Mouse (Mus musculus) monocyte, adult 2 months (primary cell): Measurements from ENCODE around the gene Trib2.

ENCODE experiments used
- DNase-seq, 2 experiments: peaks; one replicate each; pipeline ENCODE4 v3.0.0; 2022; ENCODE audit warnings: low spot score in 2 of 2, low read depth in 1 of 2

The Trib2 gene

GRCm38 (mm10) chr12:15814249-15815081 is 2.3 kb downstream of the Trib2 start:
- no peak for DNase-seq

DNA sequence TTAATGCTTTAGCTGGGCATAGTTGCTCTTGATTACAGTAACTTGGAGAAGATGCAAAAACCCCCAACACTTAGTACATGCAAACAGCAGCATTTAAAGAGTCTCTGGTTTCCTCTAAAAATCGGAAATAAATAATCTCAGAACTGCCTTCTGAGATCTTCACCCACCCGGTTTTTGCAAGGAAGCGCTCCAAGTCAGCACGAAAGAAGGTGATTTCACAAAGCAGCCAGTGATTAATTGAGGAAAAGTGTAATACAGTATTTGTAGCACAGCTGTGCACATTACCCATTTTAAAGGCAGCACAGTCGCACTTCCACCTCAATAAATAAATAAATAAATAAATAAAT is 2.9 kb downstream of the Trib2 start:
- no peak for DNase-seq

DNA sequence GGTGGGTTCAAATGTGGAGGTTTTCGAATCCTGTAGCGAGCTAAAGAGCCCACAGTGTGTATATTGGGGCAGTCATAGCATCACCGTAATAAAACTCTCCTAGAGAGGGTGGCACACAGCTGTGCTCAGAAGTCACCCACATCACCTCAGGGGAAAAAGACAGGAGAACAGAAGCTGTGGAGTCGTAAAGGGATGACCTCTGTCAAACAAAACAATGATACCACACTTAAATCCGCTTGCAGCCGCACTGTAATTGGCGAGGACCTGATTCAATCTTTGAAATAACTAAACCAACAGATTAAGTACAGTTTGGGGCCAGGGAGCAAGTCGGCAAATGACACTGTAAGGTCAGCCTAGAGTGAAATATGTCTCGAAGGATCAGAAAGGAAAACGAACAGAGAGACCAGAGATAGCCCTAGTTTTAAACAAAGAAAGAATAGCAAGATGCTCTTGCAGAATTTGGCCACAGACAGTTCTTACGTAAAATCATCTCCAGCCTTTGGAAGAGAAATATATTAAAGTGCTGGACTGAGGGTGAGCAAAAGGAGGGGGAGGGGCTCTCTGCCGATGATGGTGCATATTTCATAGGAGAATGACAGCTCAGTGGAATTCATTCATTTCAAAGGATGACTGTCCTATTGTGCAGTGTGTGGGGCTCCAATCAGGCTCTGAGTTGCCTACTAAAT is 3.4 kb downstream of the Trib2 start:
- no peak for DNase-seq

- DNase-seq, result no peak
Measured at GRCm38 (mm10) chr12:15812139-15812962, 4.4 kb downstream of the Trib2 start.

DNA sequence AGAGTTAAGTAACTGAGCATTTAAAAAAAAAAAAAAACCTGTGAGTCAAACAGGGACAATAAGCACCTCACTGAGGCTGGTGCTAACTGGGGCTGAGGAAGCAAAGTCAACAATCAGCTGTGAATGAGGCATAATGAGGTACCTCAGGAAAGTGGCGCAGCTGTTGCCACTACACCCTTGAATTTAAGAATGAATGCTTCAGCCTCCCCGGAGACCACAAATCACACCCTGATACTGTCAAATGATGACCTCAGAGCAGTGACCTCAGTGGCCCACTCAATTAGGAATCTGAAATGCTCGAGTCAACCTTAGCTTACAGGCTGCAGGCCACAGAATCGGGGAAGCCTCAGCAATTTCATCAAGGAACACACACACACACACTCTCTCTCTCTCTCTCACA is 5.0 kb downstream of the Trib2 start:
- DNase-seq, result no peak

- DNase-seq, result no peak
Measured at GRCm38 (mm10) chr12:15810926-15811325, 5.8 kb downstream of the Trib2 start.

- DNase-seq, result no peak
Measured at GRCm38 (mm10) chr12:15809657-15810056, 7.1 kb downstream of the Trib2 start.

- no peak for DNase-seq
Measured at GRCm38 (mm10) chr12:15809249-15809648, 7.5 kb downstream of the Trib2 start.

DNA sequence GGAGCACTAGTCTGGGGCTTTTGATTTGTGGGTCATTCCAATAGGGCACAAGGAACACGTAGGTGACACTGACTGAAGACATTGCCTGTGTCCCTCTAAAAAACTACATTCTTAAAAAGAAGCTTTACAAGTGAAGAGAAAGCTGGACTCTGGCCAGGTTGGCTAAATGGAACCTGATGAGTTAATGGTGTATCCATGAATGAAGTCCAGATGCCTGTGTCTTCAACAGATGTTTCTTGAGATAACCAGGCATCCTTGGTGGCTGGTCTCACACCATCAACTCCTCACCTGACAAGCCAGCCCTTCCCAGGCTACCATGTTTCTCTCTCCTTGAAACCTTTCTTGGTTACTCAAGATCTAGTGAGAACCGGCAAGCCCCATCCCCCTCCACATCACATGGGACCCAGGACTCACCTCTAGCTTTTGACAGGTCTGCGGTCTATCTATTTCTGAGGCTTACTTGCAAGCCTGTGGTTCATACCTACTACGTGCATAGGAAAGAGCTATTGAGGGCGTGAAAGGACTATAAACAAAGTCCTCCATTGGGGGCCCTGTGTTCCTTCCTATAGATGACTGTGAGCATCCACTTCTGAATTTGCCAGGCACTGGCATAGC is 8.4 kb downstream of the Trib2 start:
- no peak for DNase-seq

- no peak for DNase-seq
Measured at GRCm38 (mm10) chr12:15804931-15805331, 11.8 kb downstream of the Trib2 start.

DNA sequence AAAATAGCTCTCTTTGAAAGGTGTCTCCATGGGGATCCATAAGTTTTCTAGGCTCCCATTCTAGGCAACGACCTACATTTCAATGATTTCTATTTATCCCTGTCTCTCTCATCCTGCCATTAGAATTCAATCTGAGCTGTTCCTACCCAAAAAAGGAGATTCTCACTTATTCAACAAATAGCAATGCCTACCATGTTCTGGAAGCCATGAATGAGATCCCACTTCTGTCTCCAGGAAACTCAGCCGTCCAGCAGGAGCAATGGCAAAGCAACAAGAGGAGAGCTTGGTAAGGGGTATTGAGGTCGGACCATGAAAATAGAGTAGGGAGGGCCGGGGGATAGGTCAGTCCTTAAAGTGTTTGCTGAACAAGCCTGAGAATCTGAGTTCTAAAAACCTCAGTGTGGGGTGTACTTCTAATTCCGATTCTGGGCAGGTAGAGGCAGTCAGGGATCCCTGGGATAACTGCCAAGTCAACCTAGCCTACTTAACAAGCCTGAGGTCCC is 12.7 kb downstream of the Trib2 start:
- DNase-seq, result no peak

- DNase-seq, result no peak
Measured at GRCm38 (mm10) chr12:15801571-15801930, 15.2 kb downstream of the Trib2 start.

DNA sequence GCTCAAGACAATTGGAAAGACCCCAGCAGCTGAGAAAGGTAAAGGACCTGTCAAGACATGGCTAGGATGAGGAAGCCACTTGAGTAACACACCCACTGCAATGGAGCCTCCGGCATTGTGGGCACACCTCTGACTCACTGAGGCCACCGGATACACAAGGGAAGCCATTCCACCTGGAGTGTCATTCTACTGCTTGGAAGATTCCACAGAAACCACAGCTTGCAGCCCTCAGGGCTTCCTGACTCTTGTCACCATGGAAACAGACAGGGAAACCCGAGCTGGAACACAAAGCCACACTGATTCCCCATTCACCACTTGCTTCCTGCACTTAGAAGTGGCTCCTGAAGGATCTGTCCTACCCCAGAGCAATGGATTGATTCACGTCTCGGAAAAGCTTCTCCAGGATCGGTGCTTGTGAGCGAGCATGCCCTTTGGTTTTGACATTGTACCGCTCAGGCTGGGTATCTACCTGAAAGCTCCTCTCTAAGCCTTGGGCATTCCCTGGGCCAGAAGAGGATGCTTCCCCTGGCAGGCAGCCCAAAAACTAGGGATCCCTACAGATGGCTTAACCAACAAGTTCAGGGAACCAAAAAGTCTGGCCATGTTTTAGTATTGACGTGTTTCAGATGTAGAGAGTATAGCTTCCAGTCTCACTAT is 15.7 kb downstream of the Trib2 start:
- no peak for DNase-seq

DNA sequence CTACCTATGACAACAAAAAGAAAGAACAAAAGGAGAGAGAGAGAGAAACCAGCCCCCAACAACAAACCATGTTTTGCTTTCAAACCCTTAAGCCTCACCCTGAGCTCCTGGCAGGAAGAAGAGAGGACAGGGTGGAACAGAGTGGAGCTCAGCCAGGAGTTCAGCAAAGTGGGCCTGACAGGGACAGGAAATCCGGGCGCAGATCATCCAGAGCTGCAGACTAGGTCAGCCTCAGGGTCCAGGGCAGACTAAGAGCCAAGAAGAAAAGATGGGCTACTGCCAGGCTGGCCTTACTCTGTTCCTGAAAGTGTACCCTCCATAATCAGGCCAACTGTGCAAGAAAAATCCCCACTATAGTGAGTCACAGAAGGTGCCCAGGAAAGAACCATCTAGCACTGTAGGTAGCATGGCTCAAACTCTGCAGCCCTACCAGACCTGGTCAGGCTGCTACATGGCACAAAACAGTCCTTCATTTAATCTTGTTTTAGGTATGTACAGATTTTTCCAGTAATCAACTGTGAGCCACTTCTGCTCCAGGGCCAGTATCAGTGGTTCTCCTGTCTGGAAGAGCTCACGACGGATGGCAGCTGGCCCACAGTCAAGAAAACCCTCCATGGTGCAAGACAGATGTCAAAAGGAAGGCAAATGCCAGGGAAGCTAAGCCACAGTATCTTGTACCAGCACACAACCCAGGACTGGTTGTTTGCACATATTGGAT is 16.4 kb downstream of the Trib2 start:
- no peak for DNase-seq

DNA sequence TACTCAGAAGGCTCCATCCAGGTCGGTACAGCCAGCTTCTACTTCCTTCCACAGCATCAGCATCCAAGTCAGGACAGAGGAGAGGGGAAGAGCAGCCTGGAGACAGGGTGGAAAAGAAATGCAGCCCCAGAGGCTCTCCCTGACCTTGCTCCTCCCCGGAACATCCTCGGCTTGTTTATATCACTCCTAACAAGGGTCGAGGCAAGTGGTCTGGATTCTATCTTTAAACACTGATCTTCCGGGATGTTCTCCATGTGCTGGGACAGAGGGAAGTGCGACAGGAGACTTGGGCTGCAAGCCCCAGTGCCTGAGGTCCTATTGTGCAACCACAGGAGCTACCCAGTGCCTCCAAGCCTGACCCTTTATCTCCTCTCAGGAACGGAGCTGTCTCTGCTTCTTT is 18.7 kb downstream of the Trib2 start:
- no peak for DNase-seq

GRCm38 (mm10) chr12:15795886-15796285 is 20.8 kb downstream of the Trib2 start:
- no peak for DNase-seq

- DNase-seq, result no peak
Measured at GRCm38 (mm10) chr12:15793336-15793735, 23.4 kb downstream of the Trib2 start.

DNA sequence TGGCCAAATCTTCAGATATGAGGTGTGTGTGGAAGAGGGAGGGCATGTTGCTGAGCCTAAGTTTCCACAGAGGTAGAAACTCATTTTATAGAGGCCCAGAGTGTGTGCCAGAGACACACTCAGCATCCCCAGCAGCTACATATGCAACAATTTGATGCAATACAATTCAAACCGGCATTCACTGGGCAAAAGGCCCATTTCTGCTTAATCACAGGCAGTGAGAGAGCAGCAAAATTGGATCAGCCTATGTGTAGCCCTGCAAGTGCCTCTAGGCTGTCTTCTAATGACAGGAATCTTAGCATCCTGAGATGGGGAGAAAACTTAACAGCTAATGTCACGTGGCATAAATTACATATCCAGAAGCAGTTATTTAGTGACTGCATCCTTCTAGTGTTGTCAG is 26.5 kb downstream of the Trib2 start:
- no peak for DNase-seq

- DNase-seq, result no peak
Measured at GRCm38 (mm10) chr12:15777047-15777446, 39.7 kb downstream of the Trib2 start.

DNA sequence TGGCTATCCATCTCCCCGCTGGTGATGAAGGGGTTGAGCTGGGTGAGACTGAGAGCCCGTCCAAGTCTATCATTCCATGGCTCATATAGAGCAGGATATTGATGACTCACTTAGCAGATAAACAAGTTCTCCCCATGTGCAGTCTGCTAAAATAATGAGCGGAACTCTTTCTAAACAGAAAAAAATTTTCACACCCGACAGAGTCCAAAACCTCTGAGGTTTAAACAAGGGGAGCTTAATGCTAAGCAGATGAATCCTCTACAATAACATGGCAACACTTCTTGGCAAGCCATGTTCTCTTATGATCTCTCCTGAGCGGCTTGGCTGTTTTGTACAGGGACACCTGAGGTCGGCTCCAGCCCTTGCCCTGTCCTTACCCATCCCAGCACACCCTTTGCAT is 45.0 kb downstream of the Trib2 start:
- no peak for DNase-seq
